Mouse (Mus musculus) macrophage (primary cell): Measurements from ENCODE around the gene Grwd1. TPM values are rescaled to one million over a fixed set of nuclear protein-coding genes. Genes with fewer than 3 reads are reported as not detected.

Experiments used
- H3K27ac ChIP-seq: fragments of 350-480 bp; formaldehyde crosslinking; 2 replicates; pipeline ENCODE4 v1.9.0; 2021
- H3K36me3 ChIP-seq: fragments of 350-480 bp; formaldehyde crosslinking; 2 replicates; pipeline ENCODE4 v1.9.0; 2021; ENCODE audit errors: inconsistent target
- H3K4me3 ChIP-seq: fragments of 350-480 bp; formaldehyde crosslinking; 2 replicates; pipeline ENCODE4 v1.9.0; 2021; ENCODE audit errors: inconsistent target
- H3K79me2 ChIP-seq: fragments of 350-480 bp; formaldehyde crosslinking; 2 replicates; pipeline ENCODE4 v1.9.0; 2021; ENCODE audit errors: inconsistent target
- WGBS: methylation state at CpG from one replicate; pipeline ENCODE4 v1.1.7; 2026; ENCODE audit warnings: inconsistent platforms; ENCODE audit not compliant: missing documents; 5-methylcytosine and 5-hydroxymethylcytosine counted together
- polyA plus RNA-seq: library from polyadenylated mRNA; stranded (reverse); fragments of 250-400 nt; gene quantifications from 3 replicates; pipeline ENCODE4 v1.2.4, GENCODE M21; 2018; ENCODE audit warnings: inconsistent platforms

Grwd1 gene
- polyA plus RNA-seq, 1 experiment from 2014 or later = 5.3 TPM

DNA sequence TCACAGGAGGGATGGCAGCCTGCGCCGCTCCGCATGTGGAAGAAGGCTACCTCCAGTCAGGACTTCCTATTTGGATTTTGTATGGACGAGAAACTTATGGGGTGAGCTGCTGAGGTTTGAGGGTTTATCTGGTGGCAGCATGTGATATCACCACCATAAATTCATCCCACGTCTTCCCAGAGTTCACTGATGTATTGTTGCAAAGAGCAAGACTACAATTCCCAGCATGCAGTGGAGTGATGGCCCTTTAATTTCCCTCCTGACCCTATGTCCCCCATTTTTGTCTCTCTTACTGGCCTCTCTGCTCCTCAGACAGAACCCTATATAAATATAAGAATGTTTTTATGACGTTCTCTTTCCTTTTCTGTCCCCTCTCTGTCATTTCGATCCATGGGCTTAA, 32.1 kb upstream of the Grwd1 start:
- Histone ChIP-seq H3K79me2 (no peaks in the 10 kb centered on the region), H3K27ac (no peak overlapping the region), H3K4me3 (no peak overlapping the region), H3K36me3 (no peaks in the 10 kb centered on the region)
- 87% methylated on average over 7 of the region's 7 CpGs for WGBS

DNA sequence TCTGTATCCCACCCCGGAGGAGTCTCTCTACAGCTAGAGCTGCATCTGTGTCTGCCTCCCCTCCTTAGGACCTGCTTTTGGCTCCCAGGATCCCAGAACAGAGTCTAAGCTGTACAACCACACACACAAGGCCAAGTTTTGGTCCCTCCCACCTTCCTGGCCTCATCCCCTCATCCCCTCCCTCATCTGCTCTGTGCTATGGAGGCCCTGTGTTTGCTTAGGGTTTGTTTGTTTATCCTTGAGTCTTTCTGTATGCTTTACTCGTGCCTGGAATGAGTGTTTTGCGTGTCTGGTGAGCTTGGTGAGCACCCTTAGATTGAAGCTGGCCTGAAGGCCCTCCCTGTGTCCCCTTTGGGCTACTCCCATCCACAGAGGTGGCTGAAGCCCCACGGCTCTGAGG, 28.3 kb upstream of the Grwd1 start:
- H3K27ac ChIP-seq = no peak overlapping the region
- H3K79me2 ChIP-seq = no peaks in the 10 kb centered on the region
- H3K4me3 ChIP-seq = no peak overlapping the region
- H3K36me3 ChIP-seq = no peaks in the 10 kb centered on the region
- WGBS = 82% methylated on average over 4 of the region's 4 CpGs

DNA sequence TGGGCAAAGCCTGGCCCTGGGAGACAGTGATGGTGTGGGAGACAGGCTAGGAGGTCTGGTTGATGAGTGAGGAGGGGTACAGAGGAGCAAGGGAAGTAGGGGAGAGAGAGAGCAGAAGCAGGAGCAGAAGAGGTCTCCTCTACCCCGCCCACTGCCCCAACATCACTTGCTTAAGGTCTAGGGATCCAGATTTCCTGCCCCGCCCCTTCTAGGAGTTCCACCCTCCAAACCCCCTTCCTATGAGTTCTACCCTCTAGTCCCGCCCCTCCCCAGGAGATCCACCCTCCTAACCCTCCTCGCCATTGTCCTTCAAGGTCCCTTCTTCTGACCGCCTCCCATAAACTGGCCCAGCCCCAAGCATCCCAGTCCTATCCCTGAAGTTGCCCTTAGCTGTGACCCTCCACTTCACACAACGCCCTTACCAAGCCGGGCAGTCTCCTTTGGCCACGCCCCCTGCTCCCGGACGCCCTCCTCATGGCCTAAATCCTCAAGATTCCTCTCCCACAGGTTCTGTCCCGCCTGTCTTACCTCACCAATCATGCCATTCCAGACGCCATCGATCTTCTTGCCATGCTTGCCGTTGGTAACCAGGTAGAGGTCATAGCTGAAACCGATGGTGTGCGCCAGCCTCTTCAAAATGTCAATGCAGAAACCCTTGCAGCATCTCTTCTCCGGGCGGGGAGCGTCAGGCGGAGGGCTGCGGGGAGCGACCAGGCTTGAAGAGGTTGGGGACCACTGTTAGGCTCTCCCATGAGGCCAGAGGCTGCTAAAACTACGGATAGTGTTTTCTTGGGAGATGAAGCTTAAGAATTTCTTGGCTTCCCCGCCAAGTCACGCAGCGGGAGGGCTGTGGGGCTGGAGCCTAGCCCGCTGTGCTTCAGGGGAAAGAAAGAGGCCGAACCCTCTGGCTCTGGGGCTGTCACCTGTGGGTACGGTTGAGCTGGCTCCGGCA, 26.5 kb upstream of the Grwd1 start:
- no peak overlapping the region for H3K4me3 ChIP-seq
- no peaks in the 10 kb centered on the region for H3K36me3 ChIP-seq
- H3K79me2 ChIP-seq = no peaks in the 10 kb centered on the region
- WGBS = 10% methylated on average over 30 of the region's 30 CpGs
- H3K27ac ChIP-seq = no peak overlapping the region

DNA sequence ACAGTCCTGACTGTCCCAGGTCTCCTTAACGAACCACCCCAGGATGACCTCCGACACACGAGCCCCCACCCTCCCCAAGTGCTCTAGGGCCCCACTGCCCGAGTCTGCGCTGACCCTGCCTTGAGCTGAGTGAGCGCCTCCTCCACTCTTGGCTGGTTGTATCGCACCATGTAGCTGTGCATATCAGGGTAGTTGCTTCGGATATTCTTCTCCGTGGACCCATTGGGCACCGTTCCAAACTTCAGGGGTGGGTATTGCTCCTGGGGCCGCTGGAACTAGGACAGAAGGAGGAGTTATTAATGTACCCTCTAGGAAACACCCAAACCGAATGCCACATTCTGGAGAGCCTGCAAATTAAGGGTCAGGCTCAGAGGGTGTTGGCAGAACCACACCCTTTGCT, 22.3 kb upstream of the Grwd1 start:
- no peak overlapping the region for H3K4me3 ChIP-seq
- no peak overlapping the region for H3K27ac ChIP-seq
- H3K36me3 ChIP-seq = no peaks in the 10 kb centered on the region
- no peaks in the 10 kb centered on the region for H3K79me2 ChIP-seq
- 94% methylated on average over 12 of the region's 12 CpGs for WGBS

DNA sequence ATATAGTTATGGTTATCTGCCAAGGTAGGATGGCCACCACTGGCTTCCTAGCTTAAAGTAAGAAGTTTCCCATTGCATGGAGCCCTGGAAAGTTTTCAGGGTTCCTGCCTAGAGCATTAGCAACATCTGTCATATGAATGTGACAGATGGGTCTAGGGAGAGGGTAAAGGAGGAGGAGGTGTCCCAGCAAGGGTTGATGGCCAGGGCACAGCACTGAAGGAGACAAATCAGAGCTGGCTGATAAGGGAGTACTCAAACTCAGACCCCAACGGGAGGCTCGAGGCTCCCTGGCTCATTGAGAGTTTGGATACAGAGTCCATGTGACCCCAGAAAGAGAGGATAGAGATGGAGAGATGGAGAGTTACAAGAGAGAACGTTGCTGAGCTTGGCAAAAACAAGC, 19.9 kb upstream of the Grwd1 start:
- Histone ChIP-seq H3K36me3 (no peaks in the 10 kb centered on the region), H3K27ac (no peak overlapping the region), H3K79me2 (no peaks in the 10 kb centered on the region), H3K4me3 (no peak overlapping the region)
- WGBS = 80% methylated on average over 3 of the region's 3 CpGs

DNA sequence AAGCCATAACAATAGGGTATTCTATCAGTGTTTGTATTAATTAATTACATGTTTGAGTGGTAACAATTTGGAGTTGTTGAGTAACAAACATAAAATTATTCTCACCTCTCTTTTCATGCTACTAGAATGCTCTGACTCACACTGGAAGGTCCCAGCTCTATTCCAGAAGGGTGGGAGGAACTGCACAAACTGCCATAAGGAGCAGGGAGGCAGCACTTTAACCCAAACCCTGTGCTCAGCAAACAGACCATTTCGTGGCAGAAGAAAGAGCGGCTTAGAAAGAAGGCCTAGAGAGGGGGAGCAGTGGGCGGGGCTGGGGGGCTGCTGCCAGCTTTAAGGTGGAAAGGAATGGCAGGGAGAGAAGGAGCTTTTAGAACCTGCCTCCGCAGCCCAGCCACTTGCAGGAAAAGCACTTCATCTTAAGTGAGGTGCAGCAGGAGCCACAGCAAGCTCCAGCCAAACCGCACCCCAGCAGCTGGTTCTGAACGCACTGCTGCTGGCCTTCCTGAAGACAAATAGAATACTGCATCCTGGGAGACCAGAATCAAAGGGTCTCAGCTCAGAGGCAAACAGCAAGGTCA, 17.8 kb upstream of the Grwd1 start:
- Histone ChIP-seq H3K4me3 (no peak overlapping the region), H3K79me2 (no peaks in the 10 kb centered on the region), H3K36me3 (no peaks in the 10 kb centered on the region), H3K27ac (no peak overlapping the region)
- WGBS = 56% methylated on average over 6 of the region's 6 CpGs

DNA sequence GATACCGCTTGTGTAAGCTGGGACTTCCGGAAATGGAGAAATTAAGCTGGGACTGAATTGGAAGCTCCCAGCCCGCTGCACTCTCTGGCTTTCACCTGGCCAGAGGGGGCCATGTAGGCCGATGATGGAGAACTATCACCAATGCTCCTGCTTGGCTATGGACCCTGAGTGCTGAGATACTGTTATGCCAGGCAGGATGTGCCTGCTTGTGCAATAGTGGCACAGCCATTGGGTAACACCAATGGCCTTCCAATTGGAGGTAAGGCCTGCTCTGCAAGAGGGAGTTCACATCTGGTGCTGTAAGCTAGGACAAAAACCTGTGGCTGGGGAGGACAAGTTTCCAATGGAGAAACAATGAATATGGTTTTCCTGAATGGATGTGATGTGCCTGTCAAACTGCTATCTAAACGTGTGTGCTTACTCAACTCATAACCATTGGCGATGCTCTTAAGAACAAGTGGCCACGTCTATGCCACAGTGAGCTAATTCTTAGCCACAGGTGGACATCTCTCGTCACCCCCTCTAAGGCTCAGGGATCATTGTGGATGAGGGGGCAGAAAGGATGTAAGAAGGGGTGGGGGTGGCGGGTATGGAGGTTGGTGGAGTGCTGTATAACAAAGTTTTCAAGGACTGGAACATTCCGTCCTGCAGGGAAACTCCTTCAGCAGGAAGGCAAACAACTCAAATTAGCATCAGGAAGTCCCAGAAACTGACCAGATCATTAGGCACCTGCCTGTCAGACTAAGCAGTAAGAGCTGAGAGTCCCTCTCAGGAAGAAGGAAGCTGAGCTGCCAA, 12.4 kb upstream of the Grwd1 start:
- Histone ChIP-seq H3K36me3 (no peaks in the 10 kb centered on the region), H3K79me2 (no peaks in the 10 kb centered on the region), H3K4me3 (no peak overlapping the region), H3K27ac (no peak overlapping the region)
- WGBS = 94% methylated on average over 10 of the region's 10 CpGs

DNA sequence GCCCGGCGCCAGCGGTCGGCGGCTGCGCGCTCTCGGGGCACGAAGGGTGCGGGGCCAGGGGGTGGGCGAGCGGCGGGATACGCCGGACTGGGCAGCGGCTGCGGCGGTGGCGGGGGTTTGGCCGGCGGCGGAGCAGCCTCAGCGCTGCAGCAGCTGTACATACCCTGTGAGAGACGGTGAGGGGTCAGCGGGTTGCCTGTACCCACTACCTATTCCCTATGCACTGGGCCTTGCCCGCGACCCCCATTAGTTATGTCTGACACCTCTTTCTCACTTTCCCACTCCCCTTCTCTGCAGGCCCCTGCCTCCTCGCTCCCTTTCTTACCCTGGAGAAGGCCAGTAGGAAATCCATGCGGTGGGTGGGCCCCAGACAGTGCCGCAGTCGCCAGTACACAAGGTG, 3.2 kb upstream of the Grwd1 start:
- no peak overlapping the region for H3K4me3 ChIP-seq
- H3K79me2 ChIP-seq = peaks cover 9% of the 10 kb centered on the region; the same call in 1 of the 2 replicates
- WGBS = 14% methylated on average over 31 of the region's 31 CpGs
- H3K36me3 ChIP-seq = no peaks in the 10 kb centered on the region
- no peak overlapping the region for H3K27ac ChIP-seq

DNA sequence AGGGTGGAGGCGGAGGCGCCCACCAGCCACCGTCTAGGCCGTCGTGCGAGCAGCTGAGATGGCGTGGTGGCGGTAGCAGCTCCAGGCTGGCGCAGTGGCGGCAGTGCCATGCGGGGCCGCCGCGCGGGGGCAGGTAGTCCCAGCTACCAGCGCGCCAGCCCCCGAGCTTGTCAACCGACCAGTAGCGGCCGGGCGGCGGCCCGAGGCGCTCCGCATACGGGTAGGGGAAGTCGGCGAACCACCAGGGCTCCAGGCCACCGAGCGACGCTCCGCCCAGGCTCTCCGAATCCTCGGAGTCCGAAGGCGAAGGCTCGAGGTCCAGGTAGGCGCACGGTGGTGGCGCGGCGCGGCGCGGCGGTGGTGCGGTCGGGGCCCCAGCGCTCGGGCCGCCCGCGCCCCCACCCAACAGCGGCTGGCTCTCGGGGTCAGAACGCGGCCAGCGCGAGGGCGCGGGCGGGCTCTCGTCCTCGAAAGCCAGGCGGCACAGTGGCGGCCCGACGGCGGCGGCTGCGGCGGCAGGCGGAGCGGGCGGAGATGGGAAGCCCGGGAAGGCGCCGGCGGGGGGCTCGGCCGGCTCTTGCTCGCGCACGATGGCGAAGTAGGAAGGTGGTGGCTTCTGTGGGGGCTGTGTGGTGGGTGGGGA, 2.5 kb upstream of the Grwd1 start:
- 1% methylated on average over 85 of the region's 86 CpGs for WGBS
- Histone ChIP-seq H3K27ac (no peak overlapping the region), H3K79me2 (peaks cover 9% of the 10 kb centered on the region; the same call in 1 of the 2 replicates), H3K36me3 (no peaks in the 10 kb centered on the region), H3K4me3 (no peak overlapping the region)

DNA sequence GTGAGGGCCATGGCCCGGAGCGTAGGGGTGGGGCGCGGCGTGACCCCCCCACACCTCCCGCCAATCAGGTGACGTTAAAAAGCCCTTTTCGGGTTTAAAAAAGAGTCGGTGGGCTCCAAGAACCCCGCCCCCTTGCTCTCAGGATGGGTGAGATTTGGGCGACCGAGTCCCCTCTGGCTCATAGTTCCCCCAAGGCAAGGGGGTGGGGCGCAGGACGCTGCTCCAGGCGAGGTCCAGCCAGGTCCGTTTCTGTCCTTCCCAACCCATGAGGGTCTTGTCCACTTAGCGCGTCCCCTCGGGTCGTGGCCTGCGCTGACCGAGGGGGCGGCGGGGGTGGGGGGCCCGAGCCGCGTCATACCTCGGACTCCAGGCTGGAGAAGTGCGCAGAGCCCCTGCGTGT, 1.7 kb upstream of the Grwd1 start:
- H3K27ac ChIP-seq = no peak overlapping the region
- H3K36me3 ChIP-seq = peaks cover under 1% of the 10 kb centered on the region; the same call in 1 of the 2 replicates
- H3K79me2 ChIP-seq = peaks cover 9% of the 10 kb centered on the region; the same call in 1 of the 2 replicates
- 22% methylated on average over 25 of the region's 30 CpGs for WGBS
- H3K4me3 ChIP-seq = no peak overlapping the region

DNA sequence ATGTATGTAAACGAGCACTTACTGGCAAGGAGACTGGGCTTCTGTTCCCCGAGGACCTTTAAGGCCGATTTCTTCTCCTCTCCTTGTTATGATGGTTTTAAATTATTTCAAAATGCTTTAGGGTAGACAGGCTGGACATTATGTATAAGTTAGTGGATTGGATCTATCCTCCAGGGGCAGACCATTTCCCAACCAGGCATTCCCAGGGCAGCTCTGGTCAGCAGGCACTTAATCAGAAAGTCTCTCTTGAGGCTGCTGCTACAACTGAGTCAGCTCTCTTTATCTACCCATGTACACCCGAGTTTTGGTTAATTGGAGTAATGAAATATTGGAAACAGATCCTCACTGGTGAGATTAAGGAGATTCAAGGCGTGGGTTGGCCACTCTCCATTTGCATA, 383 bp upstream of the Grwd1 start:
- Histone ChIP-seq H3K27ac (no peak overlapping the region), H3K36me3 (peaks cover 14% of the 10 kb centered on the region; the same call in 1 of the 2 replicates), H3K4me3 (peak overlapping the region; percentile 97), H3K79me2 (peaks cover 9% of the 10 kb centered on the region; the same call in 1 of the 2 replicates)
- 24% methylated on average over 5 of the region's 5 CpGs for WGBS

DNA sequence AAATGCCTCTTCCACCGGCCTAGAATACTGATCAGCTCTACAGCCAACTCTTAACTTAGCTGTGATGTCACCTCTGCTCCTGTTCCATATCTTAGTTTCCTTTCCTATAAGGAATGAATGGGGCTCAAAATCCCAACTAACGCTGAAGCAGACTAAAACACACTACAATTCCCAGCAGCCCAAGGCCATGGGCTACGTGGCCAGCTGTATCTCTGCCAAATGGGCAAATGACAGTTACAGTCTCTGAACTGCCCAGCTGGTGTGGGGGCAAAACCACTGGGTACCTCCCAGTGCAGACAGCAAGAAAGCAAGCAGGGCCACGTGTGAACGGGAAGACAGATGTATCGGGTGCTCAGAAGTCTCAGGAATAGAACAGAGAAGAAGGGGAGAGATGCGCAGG, 4.1 kb downstream of the Grwd1 start:
- H3K79me2 ChIP-seq = peaks cover 9% of the 10 kb centered on the region; the same call in 1 of the 2 replicates
- H3K36me3 ChIP-seq = peaks cover 21% of the 10 kb centered on the region; the same call in 1 of the 2 replicates
- 96% methylated on average over 7 of the region's 7 CpGs for WGBS
- no peak overlapping the region for H3K4me3 ChIP-seq
- no peak overlapping the region for H3K27ac ChIP-seq

DNA sequence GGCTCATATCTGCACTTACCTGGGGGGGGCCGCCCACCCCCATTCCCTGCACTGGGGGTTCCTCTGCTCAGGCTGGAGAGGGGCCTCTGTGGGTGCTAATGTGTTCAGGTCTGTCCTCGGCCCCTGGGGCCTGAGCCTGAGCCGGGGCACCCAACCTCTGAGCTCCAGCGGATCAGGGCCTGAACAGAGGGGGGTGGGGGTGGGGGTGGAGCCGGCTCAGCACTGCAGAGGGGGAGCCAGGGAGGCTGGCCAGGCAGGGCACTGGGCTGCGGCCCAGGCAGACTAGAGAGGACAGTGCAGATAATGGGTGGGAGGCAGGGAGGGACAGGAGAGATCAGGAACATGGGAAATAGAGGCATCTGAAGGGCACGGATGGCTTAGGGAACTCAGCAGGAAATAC, 6.1 kb downstream of the Grwd1 start, which contains the start of gene Kcnj14:
Kcnj14 (minus strand) TSS at position 185 of the 400 bp plus-strand sequence.
- Histone ChIP-seq H3K4me3 (no peak within 1 kb of the TSS), H3K27ac (no peak within 1 kb of the TSS), H3K36me3 (peaks cover 21% of the 10 kb centered on the region; the same call in 1 of the 2 replicates), H3K79me2 (no peaks in the 10 kb centered on the region; the same call in 1 of the 2 replicates)
- WGBS = 97% methylated on average over 5 of the region's 7 CpGs

DNA sequence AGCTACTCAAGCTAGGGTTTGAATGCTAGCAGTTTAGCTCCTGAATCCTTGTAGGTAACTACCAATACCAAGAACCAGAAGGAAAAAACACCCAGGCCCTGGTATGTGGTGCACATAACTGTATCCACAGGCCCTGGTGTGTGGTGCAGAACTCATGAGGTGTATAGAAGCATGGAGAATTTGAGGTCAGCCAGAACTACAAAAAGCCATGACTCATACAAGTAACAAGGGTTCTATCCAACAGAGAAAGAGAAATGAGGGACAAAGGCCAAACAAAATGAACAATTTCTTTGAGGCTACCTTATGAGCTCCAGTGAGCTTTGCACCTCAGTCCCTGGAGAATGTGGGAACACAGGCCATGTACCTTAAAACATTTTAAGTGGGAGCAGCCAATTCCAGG, 9.8 kb downstream of the Grwd1 start:
- Histone ChIP-seq H3K27ac (no peak overlapping the region), H3K36me3 (peaks cover 6% of the 10 kb centered on the region; the same call in 1 of the 2 replicates), H3K79me2 (no peaks in the 10 kb centered on the region)

More for the DNA sequence above, 9.8 kb downstream of the Grwd1 start:
- no peak overlapping the region for H3K4me3 ChIP-seq
